Mouse (Mus musculus) testis, adult 2 months (tissue): Measurements from ENCODE around the gene Cipc. TPM values are rescaled to one million over a fixed set of nuclear protein-coding genes. Genes with fewer than 3 reads are reported as not detected.
A peak's percentile ranks its signal among the peaks of the same experiment; 100 is the strongest.

Experiments used
- H3K27ac ChIP-seq: fragments of 200-500 bp; 2 replicates; pipeline ENCODE4 v1.5.1; 2012; ENCODE audit warnings: low read depth, low read length; ENCODE audit not compliant: control insufficient read depth, insufficient read depth
- H3K27me3 ChIP-seq: fragments of 200-500 bp; 2 replicates; pipeline ENCODE4 v1.6.1; 2012; ENCODE audit warnings: mild to moderate bottlenecking, low read length, moderate library complexity; ENCODE audit not compliant: control insufficient read depth, insufficient read depth
- H3K36me3 ChIP-seq: fragments of 200-500 bp; 2 replicates; pipeline ENCODE4 v1.6.1; 2012; ENCODE audit warnings: mild to moderate bottlenecking, low read length; ENCODE audit not compliant: control insufficient read depth, insufficient read depth
- H3K4me1 ChIP-seq: fragments of 200-500 bp; 2 replicates; pipeline ENCODE4 v1.6.1; 2012; ENCODE audit warnings: low read length; ENCODE audit not compliant: control insufficient read depth, insufficient read depth
- H3K4me3 ChIP-seq: fragments of 200-500 bp; 2 replicates; pipeline ENCODE4 v1.5.1; 2012; ENCODE audit warnings: low read depth, mild to moderate bottlenecking, low read length, moderate library complexity, mixed read lengths; ENCODE audit not compliant: control insufficient read depth
- CTCF ChIP-seq: fragments of 200-500 bp; IDR thresholded peaks from 2 replicates; pipeline ENCODE4 v1.5.1; 2012; ENCODE audit warnings: low read depth, mild to moderate bottlenecking, inconsistent platforms, low read length, moderate library complexity; ENCODE audit not compliant: control insufficient read depth, insufficient read depth, insufficient replicate concordance
- POLR2A ChIP-seq: fragments of 200-500 bp; IDR thresholded peaks from 2 replicates; pipeline ENCODE4 v1.6.1; 2012; ENCODE audit warnings: low read depth, mild to moderate bottlenecking, inconsistent platforms, low read length, moderate library complexity; ENCODE audit not compliant: control insufficient read depth
- polyA plus RNA-seq: library from polyadenylated mRNA; depleted of rRNA; stranded (reverse); fragments of >200 nt; gene quantifications from 2 replicates; pipeline ENCODE4 v1.2.3, GENCODE M21; 2012

Gene Cipc
- polyA plus RNA-seq, 1 experiment = 42.7 TPM

DNA sequence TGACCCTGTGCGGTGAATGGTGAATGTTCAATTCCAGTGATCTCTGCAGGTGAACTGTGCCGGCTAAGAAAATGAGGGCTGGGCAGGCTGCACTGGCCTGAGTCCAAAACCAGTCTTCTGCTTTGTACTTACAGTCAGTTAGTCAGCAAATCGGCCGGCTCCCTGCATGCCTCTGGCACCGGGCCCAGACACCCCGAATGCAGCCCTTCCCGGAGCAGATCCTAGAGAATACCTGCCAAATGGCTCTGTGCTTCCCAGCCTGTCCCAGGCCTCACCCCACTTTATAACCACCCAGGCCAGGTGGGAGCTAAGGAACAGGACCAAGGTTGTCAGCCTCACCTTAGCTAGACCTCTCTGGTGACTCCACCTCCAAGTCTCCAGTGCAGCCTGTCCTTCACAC is 26.4 kb downstream of the Cipc start:
- Histone ChIP-seq H3K4me3 (no peak overlapping the region), H3K27me3 (no peaks in the 10 kb centered on the region; the same call in 1 of the 2 replicates), H3K27ac (no peak overlapping the region), H3K36me3 (no peaks in the 10 kb centered on the region), H3K4me1 (peaks cover 16% of the 10 kb centered on the region)
- no peak for TF ChIP-seq CTCF
- TF ChIP-seq POLR2A = no peak

DNA sequence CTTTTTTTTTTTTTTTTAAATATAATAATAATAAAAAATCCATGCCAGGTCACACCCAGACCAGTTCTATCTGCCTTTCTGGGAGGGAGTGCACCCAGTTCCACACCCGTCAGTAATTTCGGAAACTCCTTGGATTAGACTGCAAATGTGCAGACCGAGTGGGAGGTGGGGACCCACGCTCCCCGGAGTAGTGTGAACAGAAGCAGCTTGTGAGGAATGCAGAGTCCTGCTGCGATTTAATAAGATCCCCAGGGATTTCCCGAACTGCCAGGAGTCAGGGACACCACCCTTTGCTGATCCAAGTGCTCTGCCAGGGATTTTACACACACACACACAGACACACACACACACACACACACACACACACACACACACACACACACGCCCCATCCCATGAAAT is 26.9 kb downstream of the Cipc start:
- Histone ChIP-seq H3K4me3 (no peak overlapping the region), H3K4me1 (peaks cover 16% of the 10 kb centered on the region), H3K36me3 (no peaks in the 10 kb centered on the region), H3K27me3 (no peaks in the 10 kb centered on the region; the same call in 1 of the 2 replicates), H3K27ac (no peak overlapping the region)
- TF ChIP-seq POLR2A = no peak
- no peak for TF ChIP-seq CTCF

DNA sequence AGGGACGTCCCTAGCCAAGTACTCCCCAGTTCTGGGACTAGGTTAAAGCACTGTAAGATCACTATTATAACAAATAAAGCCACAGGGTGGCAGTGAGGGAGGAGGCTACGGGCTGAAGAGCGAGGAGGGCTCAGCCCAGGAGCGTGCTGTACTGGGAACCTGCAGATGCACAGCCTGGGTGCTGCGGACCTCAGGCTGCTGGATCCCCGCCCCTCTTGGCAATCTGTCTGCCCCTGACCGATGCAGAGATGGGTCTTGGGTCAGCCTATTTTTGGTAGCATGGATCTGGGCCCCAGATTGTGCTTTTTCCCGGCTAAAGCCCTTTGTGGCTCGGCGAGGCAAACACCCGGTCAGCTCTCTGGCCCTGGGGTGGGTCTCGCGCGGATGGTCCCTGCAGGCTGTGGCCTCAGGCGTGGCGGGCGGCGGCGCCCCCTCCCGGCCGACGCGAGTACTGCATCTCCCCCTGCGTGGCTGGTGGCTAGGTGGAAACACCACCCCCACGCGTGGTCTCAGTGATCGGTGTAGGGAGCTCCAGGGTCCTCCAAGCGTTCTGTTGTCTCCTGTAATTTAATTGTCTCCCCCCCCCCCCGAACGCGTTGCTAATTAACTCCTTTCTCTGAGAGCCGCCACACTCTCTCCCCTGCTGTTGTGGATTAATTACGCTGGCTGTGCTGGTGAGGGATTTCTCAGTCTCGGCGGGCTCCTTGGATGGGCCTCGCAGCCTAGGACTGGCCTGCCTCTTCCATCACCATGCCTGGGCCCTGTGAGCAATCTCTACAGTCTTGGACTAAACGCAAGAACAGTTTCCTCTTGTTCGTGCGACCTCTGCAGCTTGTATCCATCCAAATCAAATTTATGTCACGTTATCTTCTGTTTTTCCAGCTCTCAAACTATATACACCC is 27.8 kb downstream of the Cipc start:
- TF ChIP-seq CTCF (peak; percentile 97), POLR2A (no peak)
- no peaks in the 10 kb centered on the region; the same call in 1 of the 2 replicates for H3K27me3 ChIP-seq
- H3K36me3 ChIP-seq = no peaks in the 10 kb centered on the region
- H3K4me1 ChIP-seq = peaks cover 16% of the 10 kb centered on the region
- H3K4me3 ChIP-seq = peak overlapping the region; percentile 48
- H3K27ac ChIP-seq = no peak overlapping the region

DNA sequence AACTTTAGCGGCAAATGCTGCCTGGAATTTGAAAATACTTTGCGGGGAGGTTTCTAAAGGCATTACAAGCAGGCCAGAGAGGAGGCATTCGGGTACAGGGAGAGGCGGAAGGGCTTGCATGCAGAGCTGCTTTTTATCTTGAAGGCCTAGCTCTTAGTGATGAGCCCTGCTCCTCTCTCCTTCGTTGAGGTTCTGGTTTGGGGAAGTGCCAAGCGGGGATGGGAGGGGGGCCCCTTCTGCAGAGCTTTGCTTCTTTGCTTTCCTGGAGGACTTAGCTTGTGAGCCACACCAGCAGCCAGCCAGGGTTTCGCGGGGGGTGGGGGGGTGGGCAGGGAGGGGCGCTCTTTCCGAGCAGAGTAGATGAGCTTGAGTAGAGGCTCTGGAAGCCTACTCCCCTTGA is 28.9 kb downstream of the Cipc start:
- Histone ChIP-seq H3K27ac (no peak overlapping the region), H3K4me3 (no peak overlapping the region), H3K27me3 (no peaks in the 10 kb centered on the region; the same call in 1 of the 2 replicates), H3K4me1 (peaks cover 16% of the 10 kb centered on the region), H3K36me3 (no peaks in the 10 kb centered on the region)
- no peak for TF ChIP-seq POLR2A

DNA sequence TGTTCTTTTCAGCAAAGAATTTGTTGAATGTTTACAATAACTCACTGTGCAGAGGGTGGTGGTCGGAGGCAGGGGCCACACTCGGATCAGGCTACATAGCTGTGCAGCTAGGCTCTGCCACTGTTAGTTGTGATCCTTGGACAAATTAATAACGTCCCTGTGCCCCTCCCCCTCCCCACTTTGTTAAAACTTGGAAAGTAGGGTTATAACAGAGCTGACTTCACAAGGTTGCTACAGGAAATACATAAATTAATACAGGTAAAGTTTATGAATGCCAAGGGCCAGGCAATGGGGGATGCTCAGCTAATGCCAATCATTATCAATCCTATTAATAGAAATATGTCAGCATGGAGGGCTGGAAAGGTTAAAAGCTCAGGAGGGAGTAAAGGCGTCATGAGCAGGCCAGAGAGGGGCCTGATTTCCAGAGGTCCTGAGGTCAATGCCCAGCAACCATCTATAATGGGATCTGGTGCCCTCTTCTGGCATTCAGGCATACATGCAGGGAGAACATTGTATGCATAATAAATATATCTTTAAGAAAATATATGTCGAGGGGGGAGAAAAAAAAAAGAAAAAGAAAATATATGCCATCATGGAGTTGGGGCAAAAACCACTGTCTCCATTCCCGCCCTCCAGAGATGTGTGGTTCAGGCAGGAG is 29.8 kb downstream of the Cipc start:
- Histone ChIP-seq H3K36me3 (no peaks in the 10 kb centered on the region), H3K27ac (no peak overlapping the region), H3K27me3 (no peaks in the 10 kb centered on the region; the same call in 1 of the 2 replicates), H3K4me3 (no peak overlapping the region), H3K4me1 (peaks cover 16% of the 10 kb centered on the region)
- TF ChIP-seq CTCF = no peak
- TF ChIP-seq POLR2A = no peak

DNA sequence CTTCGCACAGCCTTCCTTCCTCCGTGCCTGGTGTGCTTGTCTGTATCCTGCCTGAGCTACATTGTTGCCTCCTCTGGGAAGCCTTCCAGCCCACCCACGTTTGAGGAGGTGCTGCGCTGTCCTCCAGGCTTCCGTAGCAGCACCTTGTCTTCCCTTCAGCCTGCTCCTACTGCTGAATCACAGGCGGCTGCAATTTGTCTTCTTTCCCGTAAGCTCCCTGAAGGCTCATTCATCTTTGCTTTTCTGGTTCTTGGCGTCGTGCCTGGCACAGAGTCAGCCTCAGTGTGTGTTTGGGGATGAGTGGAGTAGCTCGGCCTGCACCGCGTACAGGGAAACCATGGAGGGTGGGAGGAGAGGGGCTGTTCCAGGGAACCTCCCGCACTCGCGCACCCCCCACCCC is 31.0 kb downstream of the Cipc start:
- TF ChIP-seq POLR2A = peak; percentile 48; the same call in 1 of the 2 replicates
- no peak for TF ChIP-seq CTCF
- Histone ChIP-seq H3K4me3 (peak overlapping the region; percentile 53), H3K36me3 (no peaks in the 10 kb centered on the region), H3K4me1 (peaks cover 16% of the 10 kb centered on the region), H3K27me3 (no peaks in the 10 kb centered on the region; the same call in 1 of the 2 replicates), H3K27ac (no peak overlapping the region)

DNA sequence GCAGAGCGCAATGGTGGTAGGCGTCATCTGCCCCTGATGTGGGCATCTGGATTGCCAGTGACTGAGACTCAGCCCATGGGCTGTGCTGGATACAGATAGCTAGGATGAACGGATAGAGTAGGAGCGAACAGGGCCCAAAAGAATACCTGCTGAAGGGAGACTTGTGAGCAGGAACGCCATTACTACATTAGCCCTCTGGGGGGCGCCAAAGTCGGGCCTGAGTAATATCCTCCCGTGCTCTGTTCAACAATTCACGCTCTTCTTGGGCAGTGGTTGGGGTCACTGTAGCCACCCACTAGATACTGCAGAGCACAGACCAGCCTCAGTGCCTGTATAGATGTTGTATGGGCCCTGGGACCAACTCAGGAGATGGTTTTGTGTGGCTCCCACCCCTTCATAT is 34.3 kb downstream of the Cipc start:
- H3K36me3 ChIP-seq = no peaks in the 10 kb centered on the region
- H3K27ac ChIP-seq = no peak overlapping the region
- H3K27me3 ChIP-seq = no peaks in the 10 kb centered on the region; the same call in 1 of the 2 replicates
- no peak overlapping the region for H3K4me3 ChIP-seq
- H3K4me1 ChIP-seq = peaks cover 8% of the 10 kb centered on the region
- TF ChIP-seq CTCF (peak; percentile 63; the same call in 1 of the 2 replicates), POLR2A (no peak)
